ENCODE assay signal across 22 mouse cellular contexts in the genomic region with DNA sequence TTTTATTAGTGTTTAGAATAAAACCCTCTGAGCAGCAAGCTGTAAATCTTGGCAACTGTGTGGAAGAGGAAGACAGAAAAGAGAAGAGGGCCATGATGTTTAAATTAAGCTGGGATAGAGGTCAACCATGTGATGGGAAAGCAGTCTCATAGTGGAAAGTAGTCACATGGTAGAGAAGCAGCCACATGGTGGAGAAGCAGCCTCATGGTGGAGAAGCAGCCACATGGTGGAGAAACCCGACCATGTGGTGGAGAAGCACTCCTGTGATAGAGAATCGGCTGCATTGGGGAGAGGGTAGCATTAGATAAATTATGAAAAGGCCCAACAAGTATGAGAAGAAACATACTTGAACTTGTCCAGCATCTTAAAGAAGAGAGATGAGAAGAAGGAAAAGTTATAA.
DNase-seq lines count a peak whose midpoint lies in the region; ATAC-seq and TF ChIP-seq lines count a peak whose summit lies in the region.
"Had no signal": no experiment of that assay in that cellular context is flagged by ENCODE, and none has a peak within 500 bp of the region (broad histone marks: within the 10 kb centered on the region; RNA-seq: fewer than 3 reads in every experiment).

No protein-coding gene starts in this region.

- no peak for TF ChIP-seq CTCF in liver, embryonic 14.5 days (IDR thresholded peaks at IDR 0.05; ENCODE audit: low read depth)

- no peak for TF ChIP-seq EP300 in liver, embryonic 14.5 days (IDR thresholded peaks at IDR 0.05; ENCODE audit: low read depth)

- H3K4me1 ChIP-seq in limb, embryonic 14.5 days (ENCODE audit: control insufficient read depth, insufficient read depth, low read length) = no peaks in the 10 kb centered on the region
- peaks cover 14% of the 10 kb centered on the region; the same call in 1 of the 2 replicates for H3K4me1 ChIP-seq in limb, embryonic 10.5 days
- peaks cover 12% of the 10 kb centered on the region for H3K4me1 ChIP-seq in liver, embryonic 11.5 days (replicated peaks; ENCODE audit: control insufficient read depth, insufficient read depth, low read length)
- peaks cover 31 to 32% of the 10 kb centered on the region in 2 experiments for H3K4me1 ChIP-seq in liver, embryonic 14.5 days (replicated peaks; ENCODE audit: control insufficient read depth in 2 of 2, insufficient read depth in 2 of 2, low read length in 1 of 2)
- no peaks in the 10 kb centered on the region for H3K4me1 ChIP-seq in heart, embryonic 12.5 days (replicated peaks)
- H3K4me1 ChIP-seq: forebrain, embryonic 10.5 days; heart, embryonic 15.5 days; hindbrain, embryonic 10.5 days had no signal

- no peak for TF ChIP-seq POLR2A in limb, embryonic 14.5 days (IDR thresholded peaks at IDR 0.05; ENCODE audit: borderline replicate concordance, extremely low read depth, insufficient read depth, insufficient read length)

- no peak overlapping the region for H3K4me2 ChIP-seq in limb, embryonic 14.5 days (replicated peaks; ENCODE audit: low read depth, low read length, severe bottlenecking)
- peak overlapping the region; percentile 58 for H3K4me2 ChIP-seq in liver, embryonic 11.5 days
- H3K4me2 ChIP-seq in liver, embryonic 14.5 days (ENCODE audit: low read depth) = peak overlapping the region; percentile 81
- H3K4me2 ChIP-seq in heart, embryonic 12.5 days = no peak overlapping the region
- H3K4me2 ChIP-seq: embryonic facial prominence, embryonic 13.5 days; heart, embryonic 15.5 days; hindbrain, embryonic 14.5 days had no signal

- ATAC-seq in limb, embryonic 14.5 days (ENCODE audit: low FRiP score, low read depth) = no peak
- no peak for ATAC-seq in liver, embryonic 11.5 days (replicated peaks; ENCODE audit: low FRiP score)
- ATAC-seq in liver, embryonic 14.5 days (ENCODE audit: insufficient read depth) = no peak
- ATAC-seq in heart, embryonic 12.5 days (ENCODE audit: insufficient number of reproducible peaks, low FRiP score) = no peak
- ATAC-seq: forebrain, embryonic 14.5 days had no signal

- H3K27ac ChIP-seq in limb, embryonic 14.5 days (replicated peaks; ENCODE audit: low read depth, low read length) = no peak overlapping the region
- H3K27ac ChIP-seq in limb, embryonic 10.5 days = no peak overlapping the region
- H3K27ac ChIP-seq in liver, embryonic 11.5 days (ENCODE audit: low read depth, low read length) = no peak overlapping the region
- peak overlapping the region; percentile 82; the same call in 1 of the 2 replicates for H3K27ac ChIP-seq in liver, embryonic 14.5 days
- no peak overlapping the region for H3K27ac ChIP-seq in heart, embryonic 12.5 days (ENCODE audit: poor library complexity, severe bottlenecking)
- H3K27ac ChIP-seq: forebrain, embryonic 10.5 days; gastrocnemius, adult 2 months; heart, embryonic 10.5 days; heart, embryonic 15.5 days; hindbrain, embryonic 10.5 days; hindbrain, embryonic 14.5 days had no signal

- DNase-seq in limb, embryonic 14.5 days (ENCODE audit: low spot score) = peak; percentile 13
- no peak for DNase-seq in limb, embryonic 10.5 days (ENCODE audit: low spot score)
- no peak for DNase-seq in liver, embryonic 11.5 days (ENCODE audit: low spot score)
- DNase-seq in liver, embryonic 14.5 days (ENCODE audit: low read depth in 3 of 3, low spot score in 3 of 3) = no peak
- no peak for DNase-seq in spleen, adult 18-20 months
- DNase-seq in urinary bladder, postnatal 4 days (ENCODE audit: low spot score in 2 of 2) = no peak
- DNase-seq: adrenal gland, postnatal 14 days; cerebellum, adult 18-20 months; cerebellum, adult 9-11 months; cerebellum, postnatal 36 days; gastrocnemius, adult 2 months; gastrocnemius, postnatal 36 days; heart, adult 18-20 months; heart, postnatal 14 days had no signal

- no peak overlapping the region for H3K9ac ChIP-seq in limb, embryonic 14.5 days (ENCODE audit: low read depth, low read length, severe bottlenecking)
- H3K9ac ChIP-seq in liver, embryonic 11.5 days (ENCODE audit: low read depth, low read length) = peak overlapping the region; percentile 5; the same call in 1 of the 2 replicates
- peak overlapping the region; percentile 67; the same call in 1 of the 2 replicates for H3K9ac ChIP-seq in liver, embryonic 14.5 days (replicated peaks)
- no peak overlapping the region for H3K9ac ChIP-seq in heart, embryonic 12.5 days
- H3K9ac ChIP-seq: embryonic facial prominence, embryonic 13.5 days; heart, embryonic 15.5 days; hindbrain, embryonic 14.5 days had no signal

- no peaks in the 10 kb centered on the region for H3K36me3 ChIP-seq in limb, embryonic 14.5 days (ENCODE audit: control insufficient read depth, insufficient read depth, low read length)
- H3K36me3 ChIP-seq in limb, embryonic 10.5 days = no peaks in the 10 kb centered on the region
- H3K36me3 ChIP-seq in liver, embryonic 11.5 days (ENCODE audit: control insufficient read depth, insufficient read depth, low read length) = no peaks in the 10 kb centered on the region
- no peaks in the 10 kb centered on the region for H3K36me3 ChIP-seq in liver, embryonic 14.5 days (replicated peaks; ENCODE audit: control insufficient read depth, insufficient read depth, low read depth)
- no peaks in the 10 kb centered on the region for H3K36me3 ChIP-seq in heart, embryonic 12.5 days
- H3K36me3 ChIP-seq: embryonic facial prominence, embryonic 13.5 days; forebrain, embryonic 10.5 days; heart, embryonic 10.5 days; heart, embryonic 15.5 days; hindbrain, embryonic 10.5 days had no signal

- no peak overlapping the region for H3K4me3 ChIP-seq in limb, embryonic 14.5 days (replicated peaks; ENCODE audit: low read length)
- H3K4me3 ChIP-seq in limb, embryonic 10.5 days = no peak overlapping the region
- H3K4me3 ChIP-seq in liver, embryonic 11.5 days (ENCODE audit: low read depth, low read length) = peak overlapping the region; percentile 45; the same call in 1 of the 2 replicates
- peak overlapping the region; percentile 46 to 55 for H3K4me3 ChIP-seq in liver, embryonic 14.5 days (ENCODE audit: insufficient read depth in 1 of 2, low read depth in 2 of 2, low read length in 2 of 2)
- H3K4me3 ChIP-seq in heart, embryonic 12.5 days = no peak overlapping the region
- H3K4me3 ChIP-seq: embryonic facial prominence, embryonic 13.5 days; forebrain, embryonic 10.5 days; gastrocnemius, adult 2 months; heart, embryonic 10.5 days; heart, embryonic 15.5 days; hindbrain, embryonic 10.5 days had no signal

- H3K27me3 ChIP-seq in limb, embryonic 14.5 days (ENCODE audit: control insufficient read depth, insufficient read depth, low read length) = no peaks in the 10 kb centered on the region
- H3K27me3 ChIP-seq in limb, embryonic 10.5 days (ENCODE audit: low read depth, poor library complexity, severe bottlenecking) = no peaks in the 10 kb centered on the region
- no peaks in the 10 kb centered on the region for H3K27me3 ChIP-seq in liver, embryonic 11.5 days (replicated peaks; ENCODE audit: control insufficient read depth, insufficient read depth, low read length)
- no peaks in the 10 kb centered on the region for H3K27me3 ChIP-seq in liver, embryonic 14.5 days (ENCODE audit: control insufficient read depth, insufficient read depth, low read length)
- H3K27me3 ChIP-seq in heart, embryonic 12.5 days (replicated peaks) = no peaks in the 10 kb centered on the region
- H3K27me3 ChIP-seq: embryonic facial prominence, embryonic 13.5 days; heart, embryonic 15.5 days had no signal

- H3K9me3 ChIP-seq in limb, embryonic 14.5 days (ENCODE audit: control insufficient read depth, low read length) = no peaks in the 10 kb centered on the region
- H3K9me3 ChIP-seq in limb, embryonic 10.5 days (replicated peaks) = no peaks in the 10 kb centered on the region
- H3K9me3 ChIP-seq in liver, embryonic 11.5 days (ENCODE audit: control insufficient read depth, low read length) = no peaks in the 10 kb centered on the region
- no peaks in the 10 kb centered on the region for H3K9me3 ChIP-seq in liver, embryonic 14.5 days (ENCODE audit: control insufficient read depth, low read length)
- no peaks in the 10 kb centered on the region; the same call in 1 of the 2 replicates for H3K9me3 ChIP-seq in heart, embryonic 12.5 days (replicated peaks)
- H3K9me3 ChIP-seq: embryonic facial prominence, embryonic 13.5 days; forebrain, embryonic 10.5 days; heart, embryonic 10.5 days; heart, embryonic 15.5 days; hindbrain, embryonic 10.5 days had no signal

- WGBS in limb, embryonic 14.5 days = 76% methylated on average over 2 of the region's 2 CpGs
- 84% methylated on average over 2 of the region's 2 CpGs for WGBS in limb, embryonic 10.5 days
- WGBS in liver, embryonic 11.5 days = 78% methylated on average over 2 of the region's 2 CpGs
- 62% methylated on average over 2 of the region's 2 CpGs for WGBS in liver, embryonic 14.5 days (ENCODE audit: insufficient replicate concordance)
- 76% methylated on average over 2 of the region's 2 CpGs for WGBS in heart, embryonic 12.5 days

Comparison
In these comparisons a context has a peak if more than half of its experiments do, and no peak if none do; other contexts are left out.
1. H3K4me2 ChIP-seq: peak in liver, embryonic 11.5 days (single experiment) and liver, embryonic 14.5 days (single experiment); none in limb, embryonic 14.5 days (single experiment) and heart, embryonic 12.5 days (single experiment).
2. H3K4me3 ChIP-seq: peak in liver, embryonic 11.5 days (single experiment) and liver, embryonic 14.5 days (2 of 2); none in limb, embryonic 14.5 days (single experiment), limb, embryonic 10.5 days (single experiment) and heart, embryonic 12.5 days (single experiment).
3. H3K9ac ChIP-seq: peak in liver, embryonic 11.5 days (single experiment) and liver, embryonic 14.5 days (single experiment); none in limb, embryonic 14.5 days (single experiment) and heart, embryonic 12.5 days (single experiment).